Mouse (Mus musculus): Measurements from ENCODE around the gene Incenp. TPM values are rescaled to one million over a fixed set of nuclear protein-coding genes. Genes with fewer than 3 reads are reported as not detected.
A peak's percentile ranks its signal among the peaks of the same experiment; 100 is the strongest.

The Incenp gene
- polyA plus RNA-seq, 1 experiment: 4.7 TPM

DNA sequence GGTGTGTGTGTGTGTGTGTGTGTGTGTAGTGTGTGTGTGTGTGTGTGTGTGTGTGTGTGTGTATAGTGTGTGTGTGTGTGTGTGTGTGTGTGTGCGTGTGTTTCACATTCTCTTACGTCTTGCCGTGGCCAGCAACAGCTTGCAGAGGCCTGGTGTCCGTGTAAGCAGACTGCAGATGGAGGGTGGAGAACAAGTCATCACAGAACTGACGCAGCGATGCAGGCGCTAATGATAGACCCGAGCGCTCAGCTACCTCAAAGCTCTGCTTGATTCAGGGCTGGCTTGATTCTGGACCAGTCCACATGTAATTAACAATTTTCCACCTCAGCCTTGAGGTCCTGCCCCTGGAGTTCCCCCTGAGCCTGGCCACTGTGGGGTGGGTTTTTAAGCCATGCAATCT is 28.7 kb upstream of the Incenp start:
- peaks cover 6% of the 10 kb centered on the region for H3K4me1 ChIP-seq (ENCODE audit: control insufficient read depth, insufficient read depth, low read length)
- DNase-seq: no peak
- H3K27me3 ChIP-seq (replicated peaks; ENCODE audit: control insufficient read depth, insufficient read depth, low read length): no peaks in the 10 kb centered on the region
- whole genome bisulfite sequencing: 82% methylated on average over 9 of the region's 9 CpGs
- H3K27ac ChIP-seq (ENCODE audit: insufficient read depth, low read depth, low read length): no peak overlapping the region
- TF ChIP-seq POLR2A (IDR thresholded peaks at IDR 0.05; ENCODE audit: low read depth, low read length) (no peak), CTCF (conservative IDR thresholded peaks at IDR 0.05; ENCODE audit: insufficient read depth, insufficient read length, low read depth, low read length) (no peak)
- H3K4me3 ChIP-seq (ENCODE audit: insufficient read depth, low read depth, low read length): no peak overlapping the region
- H3K36me3 ChIP-seq (ENCODE audit: control insufficient read depth, insufficient read depth, low read length): no peaks in the 10 kb centered on the region

DNA sequence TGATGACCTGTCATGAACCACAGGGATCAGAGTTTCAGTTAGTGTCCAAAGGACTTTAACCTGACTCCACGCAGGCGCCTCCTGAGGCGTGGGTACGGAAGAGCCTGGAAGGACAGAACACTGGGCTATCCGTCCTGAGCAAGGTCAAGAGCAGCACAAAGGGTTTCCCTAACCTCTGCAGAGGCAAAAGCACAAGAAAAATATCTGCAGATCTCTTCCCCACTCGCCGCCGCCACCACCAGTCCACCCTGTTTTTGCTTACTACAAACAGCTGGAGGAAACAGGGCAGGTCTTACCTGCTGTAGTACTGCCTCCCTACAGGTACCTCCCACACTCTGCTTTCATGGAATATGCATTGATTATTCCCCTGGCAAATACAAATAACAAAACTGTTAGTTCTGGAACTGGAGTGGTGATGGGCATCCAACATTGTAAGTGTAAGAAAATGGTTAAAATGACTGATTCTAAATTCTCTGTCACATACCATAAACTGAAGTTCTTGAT is 25.5 kb upstream of the Incenp start:
- no peak overlapping the region for H3K4me3 ChIP-seq (ENCODE audit: insufficient read depth, low read depth, low read length)
- peak; percentile 77 for DNase-seq
- H3K4me1 ChIP-seq (ENCODE audit: control insufficient read depth, insufficient read depth, low read length): peaks cover 6% of the 10 kb centered on the region
- TF ChIP-seq POLR2A (IDR thresholded peaks at IDR 0.05; ENCODE audit: low read depth, low read length) (no peak), CTCF (conservative IDR thresholded peaks at IDR 0.05; ENCODE audit: insufficient read depth, insufficient read length, low read depth, low read length) (no peak)
- 39% methylated on average over 8 of the region's 8 CpGs for WGBS
- H3K27ac ChIP-seq (ENCODE audit: insufficient read depth, low read depth, low read length): peak overlapping the region; percentile 80; the same call in 1 of the 2 replicates
- H3K36me3 ChIP-seq (ENCODE audit: control insufficient read depth, insufficient read depth, low read length): no peaks in the 10 kb centered on the region
- no peaks in the 10 kb centered on the region for H3K27me3 ChIP-seq (replicated peaks; ENCODE audit: control insufficient read depth, insufficient read depth, low read length)

DNA sequence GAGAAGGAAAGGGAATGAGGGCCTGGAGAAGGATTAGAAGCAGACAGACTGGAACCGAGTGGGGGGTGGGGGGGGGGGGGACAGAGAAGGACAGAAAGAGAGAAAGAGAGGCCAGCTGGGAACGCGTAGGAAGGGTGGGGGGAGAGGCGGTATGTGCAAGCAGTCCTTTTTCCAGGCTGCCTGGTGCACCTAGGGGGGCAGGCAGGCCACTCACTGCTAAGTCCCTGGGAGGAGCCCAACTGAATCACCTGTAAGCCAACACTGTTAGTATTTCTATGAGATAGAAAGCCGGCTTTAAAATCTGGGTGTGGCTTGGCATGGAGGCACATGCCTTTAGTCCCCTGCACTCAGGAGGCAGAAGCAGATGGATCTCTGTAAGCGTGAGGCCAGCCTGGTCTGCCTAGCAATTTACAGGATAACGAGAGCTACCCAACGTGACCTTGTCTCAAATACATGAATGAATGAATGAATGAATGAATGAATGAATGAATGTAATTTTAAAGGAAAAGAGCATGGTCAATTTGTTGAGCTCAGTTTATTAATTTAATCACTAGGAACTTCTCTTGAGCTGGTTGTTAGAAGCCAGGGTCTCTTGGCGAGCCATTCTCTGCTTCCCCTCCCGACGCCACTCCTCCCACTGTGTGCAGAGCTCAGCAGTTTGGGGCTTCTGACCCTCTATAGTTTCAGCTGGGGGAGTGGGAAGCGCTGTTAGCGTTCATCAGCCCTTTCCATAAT is 24.9 kb upstream of the Incenp start:
- H3K4me3 ChIP-seq (ENCODE audit: insufficient read depth, low read depth, low read length): no peak overlapping the region
- DNase-seq: no peak
- no peak for TF ChIP-seq POLR2A (IDR thresholded peaks at IDR 0.05; ENCODE audit: low read depth, low read length)
- TF ChIP-seq CTCF (conservative IDR thresholded peaks at IDR 0.05; ENCODE audit: insufficient read depth, insufficient read length, low read depth, low read length): no peak
- 57% methylated on average over 13 of the region's 13 CpGs for WGBS
- no peak overlapping the region for H3K27ac ChIP-seq (ENCODE audit: insufficient read depth, low read depth, low read length)
- H3K27me3 ChIP-seq (replicated peaks; ENCODE audit: control insufficient read depth, insufficient read depth, low read length): no peaks in the 10 kb centered on the region
- no peaks in the 10 kb centered on the region for H3K36me3 ChIP-seq (ENCODE audit: control insufficient read depth, insufficient read depth, low read length)
- peaks cover 6% of the 10 kb centered on the region for H3K4me1 ChIP-seq (ENCODE audit: control insufficient read depth, insufficient read depth, low read length)

DNA sequence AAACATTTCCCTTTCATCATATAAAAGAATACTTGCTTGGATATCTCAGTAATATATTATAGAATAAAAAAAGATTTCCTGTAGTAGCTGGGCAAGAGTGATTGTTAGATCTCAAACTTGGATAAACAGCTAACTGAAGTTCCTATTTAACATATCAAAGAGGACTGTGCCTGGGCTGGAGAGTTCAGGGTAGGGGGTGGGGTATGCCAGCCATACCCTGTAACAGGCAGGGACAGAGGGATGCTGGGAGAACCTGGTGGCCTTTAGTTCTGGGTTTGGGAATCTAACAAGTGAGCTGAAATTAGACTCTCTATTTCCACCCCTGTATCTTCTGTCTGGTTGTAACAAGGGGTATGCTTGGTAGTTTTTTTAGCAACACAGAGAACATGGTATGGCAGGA is 23.7 kb upstream of the Incenp start:
- H3K4me1 ChIP-seq (ENCODE audit: control insufficient read depth, insufficient read depth, low read length): peaks cover 6% of the 10 kb centered on the region
- no peak overlapping the region for H3K4me3 ChIP-seq (ENCODE audit: insufficient read depth, low read depth, low read length)
- TF ChIP-seq CTCF (conservative IDR thresholded peaks at IDR 0.05; ENCODE audit: insufficient read depth, insufficient read length, low read depth, low read length): no peak
- TF ChIP-seq POLR2A (IDR thresholded peaks at IDR 0.05; ENCODE audit: low read depth, low read length): no peak
- no peak for DNase-seq
- H3K27ac ChIP-seq (ENCODE audit: insufficient read depth, low read depth, low read length): no peak overlapping the region
- H3K36me3 ChIP-seq (ENCODE audit: control insufficient read depth, insufficient read depth, low read length): no peaks in the 10 kb centered on the region
- no peaks in the 10 kb centered on the region for H3K27me3 ChIP-seq (replicated peaks; ENCODE audit: control insufficient read depth, insufficient read depth, low read length)

DNA sequence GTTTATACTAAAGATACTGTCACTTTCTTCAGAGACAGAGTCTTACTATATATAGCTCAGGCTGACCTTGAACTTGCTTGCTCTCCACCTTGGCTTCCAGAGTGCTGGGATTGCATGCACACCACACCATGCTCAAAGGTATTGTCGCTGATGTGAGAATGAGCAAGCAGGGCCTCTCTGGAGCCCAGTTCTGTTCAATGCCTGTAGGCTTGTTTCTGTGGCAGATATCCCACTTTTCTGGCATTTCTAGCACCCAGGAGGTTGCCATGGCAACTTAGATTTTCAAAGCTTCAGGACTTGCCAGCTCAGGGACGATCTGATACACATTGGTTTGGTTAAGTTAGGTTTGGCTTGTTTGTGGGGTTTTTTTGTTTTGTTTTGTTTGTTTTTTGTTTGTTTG is 22.9 kb upstream of the Incenp start:
- H3K4me3 ChIP-seq (ENCODE audit: insufficient read depth, low read depth, low read length): no peak overlapping the region
- TF ChIP-seq CTCF (conservative IDR thresholded peaks at IDR 0.05; ENCODE audit: insufficient read depth, insufficient read length, low read depth, low read length) (no peak), POLR2A (IDR thresholded peaks at IDR 0.05; ENCODE audit: low read depth, low read length) (no peak)
- H3K27me3 ChIP-seq (replicated peaks; ENCODE audit: control insufficient read depth, insufficient read depth, low read length): no peaks in the 10 kb centered on the region
- no peaks in the 10 kb centered on the region for H3K36me3 ChIP-seq (ENCODE audit: control insufficient read depth, insufficient read depth, low read length)
- no peak for DNase-seq
- no peak overlapping the region for H3K27ac ChIP-seq (ENCODE audit: insufficient read depth, low read depth, low read length)
- H3K4me1 ChIP-seq (ENCODE audit: control insufficient read depth, insufficient read depth, low read length): peaks cover 6% of the 10 kb centered on the region
- WGBS: 52% methylated on average over 2 of the region's 2 CpGs

DNA sequence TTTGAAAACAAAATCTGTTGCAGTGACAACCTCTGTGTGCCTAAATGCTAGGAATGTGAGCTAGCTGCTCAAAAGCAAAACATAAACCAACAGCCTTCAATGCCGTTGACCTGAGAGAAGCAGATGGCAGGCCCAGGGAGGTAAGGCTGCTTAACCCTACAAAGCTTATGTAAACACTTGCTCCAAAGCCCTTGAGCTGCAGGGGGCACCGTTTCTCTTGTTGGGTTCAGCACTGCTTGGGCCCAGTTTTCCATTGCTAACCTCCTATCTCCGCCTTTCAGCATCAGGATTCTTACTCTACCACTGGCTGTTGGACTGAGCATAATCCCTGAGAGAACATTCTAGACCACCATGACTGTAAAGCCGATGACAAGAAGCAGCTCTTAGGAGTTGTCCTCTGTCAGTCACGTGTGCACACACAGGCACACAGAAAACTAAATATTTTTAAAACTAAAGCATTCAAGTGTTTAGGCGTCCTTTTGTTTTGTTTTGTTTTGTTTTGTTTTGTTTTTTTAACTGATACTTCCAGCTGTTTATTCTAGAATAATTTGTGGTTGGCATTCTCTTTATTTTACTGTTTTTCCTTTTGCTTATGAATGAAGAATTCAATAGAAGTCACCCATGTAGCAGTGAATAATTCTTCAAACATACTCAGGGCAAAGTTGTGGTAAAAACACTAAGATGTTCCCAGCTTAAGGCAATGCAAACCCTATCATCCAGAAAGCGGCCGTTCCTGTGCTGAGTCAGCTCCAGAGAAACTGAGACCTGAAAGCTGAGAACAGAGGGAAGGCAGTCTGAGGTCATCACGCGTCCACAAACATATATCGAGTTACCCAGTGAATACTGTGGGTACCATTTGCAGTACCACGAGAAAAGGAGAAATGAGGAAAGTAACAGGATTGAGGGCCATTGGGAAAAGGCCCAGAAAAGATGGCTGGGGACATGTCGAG is 21.8 kb upstream of the Incenp start:
- Histone ChIP-seq H3K4me1 (ENCODE audit: control insufficient read depth, insufficient read depth, low read length) (peaks cover 6% of the 10 kb centered on the region), H3K27ac (ENCODE audit: insufficient read depth, low read depth, low read length) (no peak overlapping the region), H3K36me3 (ENCODE audit: control insufficient read depth, insufficient read depth, low read length) (no peaks in the 10 kb centered on the region), H3K27me3 (replicated peaks; ENCODE audit: control insufficient read depth, insufficient read depth, low read length) (no peaks in the 10 kb centered on the region), H3K4me3 (ENCODE audit: insufficient read depth, low read depth, low read length) (no peak overlapping the region)
- WGBS: 58% methylated on average over 13 of the region's 13 CpGs
- peak; percentile 82 for DNase-seq
- TF ChIP-seq CTCF (conservative IDR thresholded peaks at IDR 0.05; ENCODE audit: insufficient read depth, insufficient read length, low read depth, low read length): peak; percentile 71
- TF ChIP-seq POLR2A (IDR thresholded peaks at IDR 0.05; ENCODE audit: low read depth, low read length): no peak
